Mouse (Mus musculus) left cerebral cortex, postnatal 10 days (tissue): ENCODE measurements at regions not wholly inside any gene's neighbourhood (a gene's known extent, or its start where the extent isn't known, plus 50 kb on each side); places are given as distances from the start of the nearest gene placed in this dataset.

Source experiments
- DNase-seq, 2 experiments: peaks; one replicate each; pipeline ENCODE4 v3.0.0; 2021 to 2022; ENCODE audit warnings: low spot score in 2 of 2, mixed read lengths in 1 of 2; ENCODE audit errors: extremely low spot score in 1 of 2
- intact Hi-C: fragments of 180-260 bp; cut with DNase I; formaldehyde crosslinking; loops from one replicate; pipeline ENCODE4 v1.15.1; 2025

DNA sequence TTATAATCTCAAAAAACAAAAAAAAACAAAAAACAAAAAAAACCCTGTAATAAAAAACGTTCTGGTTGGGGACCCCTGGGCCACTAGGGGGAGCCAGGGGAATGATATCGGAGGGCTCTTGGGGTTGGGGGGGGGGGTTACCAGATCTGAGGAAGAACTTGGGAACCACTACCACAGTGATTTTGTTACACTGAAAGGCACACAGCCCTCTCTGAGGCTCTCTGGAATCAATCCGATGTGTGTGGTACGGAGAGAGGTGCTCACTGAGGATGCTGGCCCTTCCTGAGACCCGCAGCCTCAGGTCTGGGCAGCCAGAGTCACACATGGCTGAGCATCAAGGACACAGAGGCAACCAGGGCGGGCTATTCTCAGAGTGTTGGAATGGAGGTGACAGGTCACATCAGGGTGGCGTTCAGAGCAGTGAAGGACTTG is 89.9 kb upstream of the Pabpc6 start:
- DNase-seq = peak in 1 of 2 experiments; percentile 77
- intact Hi-C loops = loop anchor here (5.0 to 10.0 kb wide), 4 partner anchors 558 to 738 kb away; partner anchors contain the start of gene Qk

DNA sequence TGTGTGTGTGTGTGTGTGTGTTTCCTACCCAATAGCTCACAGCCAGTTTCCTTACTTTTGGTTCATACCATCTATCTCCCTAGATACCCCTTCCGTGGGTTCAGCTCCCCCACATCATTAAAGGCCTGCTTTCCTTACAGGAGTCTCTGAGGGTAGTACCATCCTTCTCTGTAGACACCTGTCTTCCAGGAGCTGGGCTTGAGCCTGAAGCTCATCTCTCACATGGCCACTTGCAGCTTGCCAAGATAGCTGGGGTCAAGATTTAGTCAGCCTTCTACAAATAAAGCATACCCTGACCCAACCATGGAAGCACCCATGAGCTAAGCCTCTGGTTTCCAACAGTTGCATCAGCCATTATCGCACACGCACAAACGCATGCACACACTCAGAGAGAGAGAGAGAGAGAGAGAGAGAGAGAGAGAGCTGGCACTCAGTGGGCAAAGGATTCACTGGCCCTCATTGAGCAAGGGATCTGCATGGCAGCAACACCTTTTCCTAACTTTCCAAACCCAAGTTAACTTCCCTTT is 88.3 kb upstream of the Pabpc6 start:
- DNase-seq = no peak
- intact Hi-C loops = loop anchor here (5.0 to 10.0 kb wide), 4 partner anchors 560 to 740 kb away; partner anchors contain the start of gene Qk

DNA sequence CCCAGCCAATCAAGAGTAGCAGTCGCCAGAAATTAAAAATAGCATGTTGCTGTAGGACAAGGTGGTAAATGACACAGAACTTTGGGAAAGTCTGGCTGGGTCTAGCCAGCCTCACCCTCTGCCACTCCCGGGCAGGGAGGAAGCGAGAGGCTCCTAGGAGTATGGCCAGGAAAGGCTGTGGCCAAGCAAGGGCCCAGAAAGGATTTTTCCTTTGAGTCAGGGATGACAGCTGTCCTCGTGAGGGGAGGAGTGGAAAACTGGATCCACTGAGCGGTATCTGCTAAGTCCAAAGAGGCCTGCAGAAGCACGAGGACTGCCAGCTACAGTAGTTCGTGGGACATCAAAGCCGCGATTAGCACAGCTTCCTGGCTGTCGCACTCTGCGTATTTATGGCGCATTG is 87.2 kb upstream of the Pabpc6 start:
- DNase-seq = no peak
- intact Hi-C loops = loop anchor here (5.0 to 10.0 kb wide), 4 partner anchors 561 to 741 kb away; partner anchors contain the start of gene Qk

DNA sequence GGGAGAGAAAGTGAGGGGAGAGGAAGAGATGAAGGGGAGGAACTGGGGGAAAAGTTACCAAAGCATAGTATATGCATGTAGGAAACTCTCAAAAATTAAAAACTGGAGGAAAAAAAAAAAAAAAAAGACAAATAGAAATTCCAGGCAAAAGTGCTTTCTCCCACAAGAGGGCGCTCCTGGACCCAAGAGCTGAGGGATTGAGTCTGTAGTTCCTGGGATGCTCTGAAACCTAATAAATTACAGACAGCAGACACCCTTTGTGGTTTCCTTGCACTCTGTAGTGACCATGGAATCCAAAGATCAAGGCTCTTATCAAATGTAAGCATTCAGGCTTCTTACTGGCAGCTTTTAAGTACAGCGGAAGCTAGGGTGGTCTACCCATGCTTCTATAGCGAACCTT is 86.7 kb upstream of the Pabpc6 start:
- DNase-seq = peak in 1 of 2 experiments; percentile 79
- intact Hi-C loops = loop anchor here (5.0 to 10.0 kb wide), 4 partner anchors 561 to 741 kb away; partner anchors contain the start of gene Qk

DNA sequence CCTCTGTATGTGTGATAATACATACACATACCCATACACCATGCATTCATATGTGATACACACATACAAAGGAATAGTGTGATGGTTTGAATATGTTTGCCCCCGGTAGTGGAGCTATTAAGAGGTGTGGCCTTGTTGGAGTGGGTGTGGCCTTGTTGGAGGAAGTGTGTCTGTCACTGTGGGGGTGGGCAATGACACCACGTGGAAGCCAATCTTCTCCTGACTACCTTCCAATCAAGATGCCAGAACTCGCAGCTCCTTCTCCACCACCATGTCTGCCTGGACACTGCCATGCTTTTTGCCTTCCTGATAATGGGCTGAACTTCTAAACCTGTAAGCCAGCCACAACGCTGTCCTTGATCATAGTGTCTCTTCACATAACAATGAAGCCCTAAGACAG is 86.1 kb upstream of the Pabpc6 start:
- intact Hi-C loops = loop anchor here (5.0 to 10.0 kb wide), 4 partner anchors 562 to 742 kb away; partner anchors contain the start of gene Qk
- DNase-seq = no peak

DNA sequence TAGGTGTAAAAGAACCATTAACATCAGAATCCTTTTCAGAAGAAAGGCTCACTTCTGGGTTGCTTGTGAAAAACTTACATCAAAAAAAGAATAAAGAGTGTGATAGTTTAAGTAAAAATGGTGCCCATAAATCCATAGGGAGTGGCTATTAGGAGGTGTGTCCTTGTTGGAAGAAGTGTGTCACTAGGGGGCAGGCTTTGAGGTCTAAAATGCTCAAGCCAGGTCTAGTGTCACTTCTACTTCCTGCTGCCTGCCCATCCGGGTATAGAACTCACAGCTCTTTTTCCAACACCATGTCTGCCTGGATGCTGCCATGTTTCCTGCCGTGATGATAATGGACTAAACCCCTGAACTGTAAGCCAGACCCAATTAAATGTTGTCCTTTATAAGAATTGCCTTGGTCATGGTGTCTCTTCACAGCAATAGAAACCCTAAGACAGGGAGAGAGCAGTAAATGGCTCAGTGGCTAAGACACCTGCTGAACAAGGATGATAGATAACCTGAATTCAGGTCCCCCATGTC is 85.4 kb upstream of the Pabpc6 start:
- no peak for DNase-seq
- intact Hi-C loops = loop anchor here (5.0 to 10.0 kb wide), 4 partner anchors 562 to 742 kb away; partner anchors contain the start of gene Qk

DNA sequence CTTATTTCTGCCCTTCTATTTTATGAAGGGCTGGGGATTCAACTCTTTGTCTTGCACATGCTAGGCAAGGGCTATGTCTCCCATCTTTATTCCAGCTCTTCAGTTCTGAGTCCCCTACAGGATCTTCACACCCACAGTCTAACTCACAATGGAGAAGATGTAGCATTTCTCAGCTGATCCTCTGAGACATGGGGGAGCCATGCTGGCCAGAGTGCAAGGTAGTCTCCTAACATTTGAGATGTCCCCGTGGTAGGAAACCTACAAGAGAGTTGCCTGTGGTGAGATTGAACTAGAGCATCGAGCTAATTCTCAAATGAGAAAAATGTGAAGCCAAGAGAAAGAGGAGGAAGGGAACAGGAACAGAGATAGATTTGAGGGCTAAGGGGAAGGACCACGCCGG is 83.3 kb upstream of the Pabpc6 start:
- intact Hi-C loops = loop anchor here (10.0 kb wide), 1 partner anchor 718 kb away; no protein-coding TSS in a partner anchor

DNA sequence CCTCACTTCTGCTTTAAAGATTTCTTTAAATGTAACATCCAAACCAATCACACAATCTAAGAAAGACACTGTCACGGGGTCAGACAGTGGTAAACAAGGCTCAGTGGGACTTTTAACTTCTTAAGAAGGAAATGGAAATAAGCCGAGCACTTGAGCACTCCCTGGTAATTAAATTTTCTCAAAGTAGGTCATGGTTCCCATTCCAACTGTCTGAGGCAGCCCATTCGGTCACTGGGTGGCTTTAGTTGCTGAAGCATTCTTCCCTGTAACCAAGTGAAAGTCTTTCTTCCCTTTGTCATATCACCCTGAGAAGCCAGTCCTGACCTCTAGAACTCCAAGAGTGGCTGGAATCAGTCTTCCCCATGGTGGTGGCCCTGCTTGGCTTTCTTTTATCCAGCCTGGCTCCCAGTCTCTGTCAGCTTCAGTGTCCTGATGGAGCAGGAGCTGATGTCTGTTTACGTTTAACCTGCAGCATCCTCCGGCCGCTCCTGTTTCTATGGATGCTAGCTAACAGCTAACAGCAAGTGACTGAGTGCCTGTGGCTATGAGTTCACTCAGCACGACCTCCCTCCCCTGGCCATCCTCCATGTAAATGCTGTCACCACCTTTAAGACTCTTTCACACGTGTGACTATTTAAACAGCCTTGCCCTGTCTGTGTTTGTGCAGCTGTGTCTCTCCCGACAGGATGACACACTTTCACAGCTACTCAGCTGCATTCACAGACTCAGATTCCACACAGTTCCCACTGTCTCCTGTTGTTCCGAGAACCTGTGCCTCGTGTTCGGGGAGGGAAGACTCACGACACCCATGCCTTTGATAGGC is 82.0 kb upstream of the Pabpc6 start:
- intact Hi-C loops = loop anchor here (10.0 kb wide), 1 partner anchor 717 kb away; no protein-coding TSS in a partner anchor
- DNase-seq = no peak

More for the DNA sequence above, 83.3 kb upstream of the Pabpc6 start:
- no peak for DNase-seq

DNA sequence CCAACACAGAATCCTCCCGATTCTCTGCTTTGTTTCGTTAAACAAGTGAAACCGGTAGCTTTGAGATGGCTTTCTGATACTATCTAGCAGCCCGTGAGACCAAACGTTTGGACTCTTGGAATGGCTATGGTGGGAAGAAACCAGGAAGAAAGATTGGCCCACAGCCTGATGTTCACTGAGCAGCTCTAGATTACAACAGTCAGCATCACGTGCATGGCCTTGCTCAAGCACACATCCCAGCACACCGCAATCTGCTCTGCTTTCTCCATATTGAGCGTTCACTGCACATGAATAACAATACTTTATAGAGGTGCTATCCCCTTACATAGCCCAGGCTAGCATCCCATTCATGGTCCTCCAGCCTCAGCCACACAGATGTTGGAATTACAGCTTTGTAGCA is 80.5 kb upstream of the Pabpc6 start:
- intact Hi-C loops = loop anchor here (10.0 kb wide), 1 partner anchor 715 kb away; no protein-coding TSS in a partner anchor
- no peak for DNase-seq

DNA sequence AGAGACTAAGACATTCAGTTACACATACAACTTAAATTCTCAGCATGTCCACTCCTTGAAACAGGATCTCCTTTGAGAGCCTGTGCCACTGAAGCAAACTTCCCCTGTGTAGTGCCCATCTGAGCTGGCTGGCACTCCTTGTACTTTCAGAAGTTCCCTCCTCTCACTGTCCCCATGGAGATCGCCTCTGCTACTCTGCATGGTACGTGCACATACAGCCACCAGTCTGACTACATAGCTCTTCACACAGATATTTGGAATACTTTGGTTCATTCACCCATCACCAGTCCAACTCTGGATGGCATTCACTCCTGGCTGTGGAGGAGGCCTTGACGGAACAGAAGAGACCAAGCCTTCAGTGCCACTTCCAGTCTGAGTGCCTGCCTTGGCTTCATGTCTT is 79.8 kb upstream of the Pabpc6 start:
- DNase-seq = no peak
- intact Hi-C loops = no loop called here

DNA sequence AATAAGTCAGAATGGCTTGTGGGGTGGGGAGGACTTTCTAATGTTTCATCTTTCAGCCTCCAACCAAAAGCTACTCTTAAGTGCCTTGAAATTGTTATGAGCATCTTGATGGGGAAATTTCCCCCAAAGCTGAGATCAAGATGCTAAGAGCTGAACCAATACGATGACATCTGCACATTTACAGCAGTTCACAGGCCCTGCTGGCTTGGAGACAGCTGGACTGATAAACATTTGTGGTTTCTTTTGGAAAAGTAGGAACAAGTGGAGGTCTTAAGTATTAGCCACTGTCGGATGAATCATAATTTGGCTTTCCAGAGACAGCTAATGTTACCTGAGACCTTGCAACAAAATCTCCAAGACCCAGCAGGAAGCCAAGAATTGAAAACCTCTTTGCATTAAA is 78.4 kb upstream of the Pabpc6 start:
- intact Hi-C loops = no loop called here
- DNase-seq = no peak

DNA sequence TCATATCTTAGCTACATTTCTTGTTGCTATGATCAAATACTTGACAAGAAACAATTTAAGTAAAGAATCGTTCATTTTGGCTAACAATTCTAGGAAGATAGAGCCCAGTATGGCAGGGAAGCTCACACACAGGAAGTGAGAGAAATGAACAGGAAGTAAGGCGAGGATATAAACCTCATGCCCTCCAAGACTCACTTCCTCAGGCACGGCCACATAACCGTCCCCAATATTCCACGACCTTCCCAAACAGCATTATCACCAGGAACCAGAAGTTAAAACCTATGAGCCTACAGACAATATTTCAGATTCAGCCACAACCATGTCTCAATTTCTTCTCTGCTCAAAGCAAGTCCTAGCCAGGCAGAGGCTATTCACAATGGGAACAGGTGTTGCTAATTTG is 73.8 kb upstream of the Pabpc6 start:
- intact Hi-C loops = no loop called here
- DNase-seq = no peak

DNA sequence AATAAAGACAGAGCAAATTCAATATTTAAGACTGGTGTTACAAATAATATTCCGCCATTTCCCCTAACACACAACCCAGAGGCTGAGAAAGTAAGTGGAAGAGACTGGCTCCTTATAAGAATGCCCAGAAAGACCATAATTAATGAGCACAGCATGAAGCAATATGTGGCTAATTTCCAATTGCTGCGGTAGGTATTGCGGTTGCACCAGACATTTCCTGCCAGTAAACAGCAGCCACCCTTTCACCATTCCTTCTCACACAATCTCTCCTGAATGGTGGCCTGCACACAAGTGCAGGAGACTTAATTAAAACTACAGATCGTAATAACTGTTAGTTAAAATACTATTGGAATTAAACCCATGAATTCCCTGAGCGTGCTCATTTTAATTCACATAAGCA is 71.8 kb upstream of the Pabpc6 start:
- no peak for DNase-seq
- intact Hi-C loops = no loop called here

DNA sequence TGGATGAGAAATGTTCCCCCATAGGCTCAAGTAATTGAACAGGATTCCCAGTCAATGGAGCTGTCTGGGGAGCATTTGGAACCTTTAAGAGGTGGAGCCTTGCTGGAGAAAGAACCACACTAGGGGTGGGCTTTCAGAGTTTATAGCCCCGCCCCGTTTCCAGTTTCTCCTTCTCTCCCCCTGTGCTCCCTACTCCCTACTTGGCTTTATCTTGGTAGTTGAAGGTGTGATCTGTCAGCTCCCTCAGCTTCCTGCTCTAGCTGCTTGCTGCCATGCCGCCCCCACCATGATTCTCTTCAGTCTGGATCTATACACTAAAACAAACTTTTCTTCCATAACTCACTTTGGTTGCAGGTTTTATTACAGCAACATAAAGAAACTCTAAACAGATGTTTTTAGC is 59.5 kb upstream of the Pabpc6 start:
- DNase-seq = no peak
- intact Hi-C loops = no loop called here

DNA sequence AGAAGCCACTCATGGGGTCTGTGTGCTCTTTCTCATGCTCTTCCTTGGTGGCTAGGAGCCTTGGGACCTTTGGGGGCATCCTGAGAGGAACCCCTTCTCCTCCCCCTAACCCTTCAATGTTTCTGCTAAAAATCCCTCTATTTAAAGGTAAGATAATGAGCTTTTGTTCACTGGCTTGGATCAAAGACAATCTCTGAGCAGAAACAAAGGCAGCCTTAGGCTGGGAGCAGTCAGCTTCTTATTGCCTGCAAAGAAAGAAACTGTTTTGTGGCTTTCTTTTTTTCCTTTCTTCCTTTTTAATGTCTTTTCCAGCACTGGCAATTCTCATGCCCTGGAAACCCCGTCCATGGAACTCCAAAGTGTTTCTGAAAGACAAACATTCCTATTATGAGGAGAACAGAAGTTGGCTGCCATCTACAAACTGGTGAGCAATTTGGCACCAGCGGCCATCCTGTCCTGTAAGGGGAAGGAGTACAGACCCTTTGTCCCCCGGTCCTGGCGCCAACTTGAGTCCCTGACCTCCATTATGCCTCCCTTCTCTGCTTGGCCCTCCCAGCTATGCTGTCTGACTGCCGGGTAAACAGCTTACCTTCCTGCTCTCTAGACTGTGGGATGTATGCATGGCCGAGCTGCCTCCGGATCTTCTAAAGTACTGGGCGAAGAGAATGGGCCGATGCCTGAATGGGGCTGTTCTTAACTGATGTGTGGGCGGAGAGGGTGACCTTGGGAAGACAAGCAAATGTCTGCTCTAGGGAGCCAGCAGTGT is 56.4 kb upstream of the Pabpc6 start:
- peak; percentile 60 to 67 for DNase-seq
- intact Hi-C loops = no loop called here

DNA sequence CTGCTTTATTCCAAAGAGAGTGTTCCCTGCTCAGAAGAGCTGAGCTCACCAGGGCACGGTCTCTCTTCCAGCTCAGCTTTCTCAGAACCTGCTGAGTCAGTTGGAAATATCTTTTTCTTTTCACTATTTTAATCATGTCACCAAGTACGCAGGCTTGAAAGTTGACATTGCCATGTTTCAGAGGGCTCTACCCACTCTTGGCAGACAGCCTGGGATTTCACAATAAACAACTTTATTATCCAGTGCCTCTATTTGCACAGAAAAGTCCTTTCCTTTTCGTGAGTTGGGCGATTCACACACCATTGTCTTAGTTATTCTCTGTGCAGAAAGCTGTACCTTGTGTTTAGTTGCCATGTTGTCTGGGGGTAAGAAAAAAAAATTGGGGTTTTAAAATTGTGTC is 54.0 kb upstream of the Pabpc6 start:
- intact Hi-C loops = no loop called here

DNA sequence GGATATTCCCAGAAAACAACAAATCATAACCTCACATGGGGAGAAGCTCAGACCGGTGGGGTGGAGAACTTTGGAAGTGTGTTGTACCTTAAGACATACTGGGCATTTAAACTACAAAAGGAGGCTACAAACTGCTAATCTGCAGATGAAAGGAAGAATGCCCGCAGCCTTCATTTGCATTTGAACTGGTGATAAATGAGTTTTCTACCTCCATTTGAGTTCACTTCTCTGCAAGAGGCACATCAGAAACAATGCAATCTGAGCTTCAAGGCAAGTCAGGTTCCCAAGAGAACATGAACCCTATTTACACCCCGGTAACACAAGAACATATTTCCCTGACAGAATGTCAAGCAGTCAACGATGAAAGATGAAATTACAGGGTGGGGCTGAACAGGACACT is 53.2 kb upstream of the Pabpc6 start:
- DNase-seq = no peak
- intact Hi-C loops = no loop called here

More for the DNA sequence above, 54.0 kb upstream of the Pabpc6 start:
- no peak for DNase-seq
